Mouse (Mus musculus): ENCODE measurements around the gene Cd101.

Cd101 gene

DNA sequence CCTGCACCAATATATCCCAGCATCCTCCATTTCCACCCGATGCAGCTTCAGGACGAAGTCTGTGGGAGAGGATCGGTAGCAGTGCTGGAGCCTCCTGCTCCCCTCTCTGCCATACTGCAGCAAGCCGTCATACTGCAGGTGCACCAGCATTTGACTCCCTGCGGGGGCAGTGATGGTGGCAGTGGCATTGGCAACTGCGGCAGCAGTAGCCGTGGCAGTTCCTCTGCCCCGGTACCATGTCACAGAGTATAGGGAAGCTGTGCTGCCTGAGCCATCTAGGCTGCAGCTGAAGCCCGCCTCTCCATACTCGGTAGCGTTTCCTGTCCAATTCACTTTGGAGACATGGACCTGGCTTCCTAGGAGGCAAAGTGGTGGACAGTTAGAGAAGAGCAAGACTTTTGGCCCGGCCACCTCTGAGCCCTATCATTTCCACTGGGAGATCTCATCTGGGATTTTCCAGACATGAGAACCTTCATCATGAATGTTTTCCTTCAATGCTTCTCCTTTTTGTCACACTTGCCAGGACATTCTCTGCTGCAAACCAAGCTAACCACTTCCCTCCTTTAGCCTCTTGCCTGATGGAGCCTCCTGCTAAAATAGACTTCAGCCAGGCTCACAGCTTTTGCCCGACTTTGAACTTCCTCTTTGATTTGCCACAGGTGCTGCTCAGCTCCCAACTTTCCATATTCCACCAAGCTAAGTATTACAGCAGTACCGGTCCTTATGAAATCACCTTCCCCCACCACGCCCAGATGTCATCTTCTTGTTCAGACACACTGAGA lies 25.6 kb downstream of the Cd101 start:
- no peak for DNase-seq (ENCODE audit: low spot score)

GRCm38 (mm10) chr3:100999732-101000131 lies 29.6 kb downstream of the Cd101 start:
- DNase-seq (ENCODE audit: low spot score) = no peak

DNA sequence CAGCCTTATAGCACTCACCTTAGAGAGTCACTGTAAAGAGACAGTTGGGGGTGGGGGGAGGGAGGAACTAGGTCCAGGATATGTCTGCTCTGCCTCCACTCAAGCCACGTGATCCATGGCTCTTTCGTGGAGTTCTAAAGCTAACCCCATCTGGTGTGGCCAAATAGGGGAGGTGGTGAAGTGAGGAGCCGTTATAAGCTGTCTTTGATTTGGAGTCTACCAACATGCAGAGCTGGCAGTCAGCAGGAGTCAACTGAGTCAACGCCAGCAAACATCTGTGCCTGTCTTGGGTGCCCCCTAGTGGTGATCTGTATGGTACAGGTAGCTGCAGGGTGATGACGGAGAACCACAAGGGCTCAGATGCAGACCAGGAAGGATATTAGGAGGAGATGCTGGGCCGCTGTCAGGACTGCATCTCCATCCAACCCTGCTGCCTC lies 30.4 kb downstream of the Cd101 start:
- peak; percentile 44 for DNase-seq (ENCODE audit: low spot score)

DNA sequence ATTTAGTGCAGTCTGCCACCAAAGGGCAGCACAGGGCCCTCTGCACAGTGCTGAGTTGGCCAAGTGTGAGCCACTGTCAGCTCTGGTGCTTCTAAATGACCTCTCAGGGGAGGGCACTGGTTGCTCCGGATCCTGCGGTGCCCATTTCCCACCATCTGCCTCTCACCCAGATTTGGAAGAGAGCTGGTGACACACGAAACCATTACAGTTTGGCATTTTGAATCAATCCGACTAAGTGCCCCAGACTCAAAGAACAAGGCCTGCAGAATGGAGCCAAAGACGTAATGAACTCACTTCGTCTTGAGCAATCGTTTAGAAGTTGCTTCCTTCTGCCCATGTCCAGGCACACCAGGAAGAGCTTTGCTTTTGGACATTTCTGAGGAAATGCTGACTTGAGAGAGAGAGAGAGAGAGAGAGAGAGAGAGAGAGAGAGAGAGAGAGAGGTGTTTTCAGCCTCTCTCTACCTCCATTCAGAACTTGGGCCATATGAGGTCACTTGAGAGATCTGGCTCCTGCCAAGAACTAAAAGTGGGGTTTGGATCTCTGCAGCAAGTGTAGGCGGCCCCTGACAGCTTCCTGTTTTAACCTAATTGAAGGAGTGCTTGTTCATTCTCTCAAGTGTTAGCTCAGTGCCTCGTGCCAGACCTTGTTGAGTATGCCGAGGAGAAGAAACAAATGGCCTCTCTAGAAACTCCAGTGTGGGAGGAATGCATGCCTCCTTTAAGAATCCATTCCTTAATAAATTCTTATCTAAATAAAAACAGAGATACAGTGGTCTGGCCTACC lies 31.4 kb downstream of the Cd101 start:
- no peak for DNase-seq (ENCODE audit: low spot score)

GRCm38 (mm10) chr3:100994252-100994651 lies 35.1 kb downstream of the Cd101 start:
- no peak for DNase-seq (ENCODE audit: low spot score)

DNA sequence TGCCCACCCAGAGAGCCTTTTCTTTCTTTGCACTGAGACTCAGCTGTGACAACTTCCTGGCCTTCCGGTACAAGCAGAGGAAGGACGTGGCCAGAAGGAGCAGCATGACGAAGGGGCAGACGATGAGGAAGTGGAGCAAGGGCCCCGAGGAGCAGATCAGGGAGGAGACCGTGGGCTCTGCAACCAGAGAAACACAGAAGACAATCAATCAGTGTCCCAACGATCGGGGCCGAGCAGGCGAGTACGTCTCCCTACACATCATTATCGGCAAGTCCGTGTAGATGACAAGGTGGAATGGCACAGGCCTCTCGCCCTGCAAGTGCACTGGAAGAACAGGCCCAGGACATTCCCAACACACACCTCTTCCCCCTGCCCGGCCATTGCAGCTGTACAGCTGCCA lies 35.6 kb downstream of the Cd101 start:
- no peak for DNase-seq (ENCODE audit: low spot score)

DNA sequence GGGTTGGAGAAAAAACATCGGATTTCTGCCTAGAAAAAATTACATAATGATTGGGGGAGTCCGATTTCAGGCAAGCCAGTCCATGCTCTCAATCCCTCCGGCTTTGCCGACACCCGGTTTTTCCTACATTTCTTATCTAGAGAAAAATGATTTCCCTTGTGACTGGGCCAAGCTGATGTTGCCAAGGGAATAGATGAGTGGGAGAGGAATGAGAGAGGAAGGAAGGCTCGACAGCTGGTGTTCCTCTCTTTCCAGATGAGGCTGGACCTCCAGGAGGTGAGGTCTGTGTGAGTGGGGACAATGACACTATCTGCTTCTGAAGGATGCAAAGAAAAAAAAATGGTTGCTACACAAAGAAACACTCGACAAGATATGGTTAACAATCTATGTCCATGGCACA lies 36.2 kb downstream of the Cd101 start:
- no peak for DNase-seq (ENCODE audit: low spot score)

- DNase-seq (ENCODE audit: low spot score) = no peak
These were observed 39.1 kb downstream of the Cd101 start for GRCm38 (mm10) chr3:100990231-100990630.

- no peak for DNase-seq (ENCODE audit: low spot score)
These were observed 39.9 kb downstream of the Cd101 start for GRCm38 (mm10) chr3:100989417-100989816.

DNA sequence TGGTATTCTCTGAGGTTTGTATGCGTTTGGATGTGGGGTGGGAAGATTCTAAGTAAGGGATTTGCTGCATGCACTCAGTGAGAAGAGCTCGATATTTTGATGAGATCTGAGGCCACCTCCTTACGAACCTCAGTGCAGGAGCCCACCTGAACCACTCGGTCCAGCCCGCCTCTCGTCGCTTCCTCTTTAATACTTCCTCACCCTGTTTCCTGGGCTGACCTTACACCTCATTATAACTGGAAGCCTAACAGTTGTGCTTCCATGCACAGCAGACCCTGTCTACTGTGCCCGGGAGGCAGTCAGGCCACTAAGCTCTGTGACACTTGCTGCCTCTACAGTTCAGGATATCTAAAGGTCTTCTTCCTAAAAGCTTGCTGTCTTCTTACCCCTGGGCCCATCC lies 50.1 kb downstream of the Cd101 start:
- no peak for DNase-seq (ENCODE audit: low spot score)

GRCm38 (mm10) chr3:100973906-100974305 lies 55.5 kb downstream of the Cd101 start:
- no peak for DNase-seq (ENCODE audit: low spot score)

- DNase-seq (ENCODE audit: low spot score) = peak; percentile 95
These were observed 60.0 kb downstream of the Cd101 start, which contains the start of gene Ttf2 for GRCm38 (mm10) chr3:100969176-100969917. Gene Ttf2, minus strand, starts transcription at chr3:100969663.

- no peak for DNase-seq (ENCODE audit: low spot score)
These were observed 65.4 kb downstream of the Cd101 start for GRCm38 (mm10) chr3:100963849-100964542.

DNA sequence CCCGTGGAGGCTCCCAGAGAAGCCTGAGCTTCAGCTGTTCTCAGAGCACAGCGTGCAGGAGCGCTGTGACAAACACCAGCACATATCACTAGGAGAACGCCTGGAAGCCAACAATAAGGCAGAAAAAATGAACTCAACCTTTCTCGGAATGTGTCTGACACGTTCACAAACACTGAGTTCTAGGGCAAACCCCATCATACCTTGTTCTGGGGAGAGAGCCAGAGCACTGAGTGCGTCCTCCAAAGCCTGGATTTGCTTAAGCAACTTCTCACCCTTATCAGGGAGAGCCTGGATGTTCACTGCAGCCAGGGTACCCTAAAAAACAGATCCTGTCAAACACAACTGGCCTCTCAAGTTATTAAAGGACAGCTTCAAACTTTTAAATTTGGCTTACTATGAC lies 67.9 kb downstream of the Cd101 start:
- no peak for DNase-seq (ENCODE audit: low spot score)

DNA sequence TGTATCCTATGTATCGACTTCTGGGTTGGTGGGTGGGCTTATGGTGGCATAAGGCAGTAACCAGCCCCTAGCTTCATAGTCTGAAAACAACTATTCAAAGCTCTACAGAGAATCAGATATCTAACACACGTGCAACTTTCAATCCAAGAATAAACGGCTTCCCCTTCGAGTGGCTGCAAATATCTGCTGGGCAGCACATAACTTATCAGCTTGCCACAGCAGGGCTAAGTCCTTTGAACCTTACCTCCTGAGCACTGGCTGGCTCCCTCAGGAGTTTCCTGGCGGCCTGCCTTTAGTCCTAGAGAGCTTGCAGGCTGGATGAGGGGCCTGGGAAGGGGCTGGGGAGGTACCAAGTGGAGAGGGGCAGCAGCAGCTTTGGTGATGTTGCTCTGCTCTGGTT lies 68.3 kb downstream of the Cd101 start:
- no peak for DNase-seq (ENCODE audit: low spot score)

DNA sequence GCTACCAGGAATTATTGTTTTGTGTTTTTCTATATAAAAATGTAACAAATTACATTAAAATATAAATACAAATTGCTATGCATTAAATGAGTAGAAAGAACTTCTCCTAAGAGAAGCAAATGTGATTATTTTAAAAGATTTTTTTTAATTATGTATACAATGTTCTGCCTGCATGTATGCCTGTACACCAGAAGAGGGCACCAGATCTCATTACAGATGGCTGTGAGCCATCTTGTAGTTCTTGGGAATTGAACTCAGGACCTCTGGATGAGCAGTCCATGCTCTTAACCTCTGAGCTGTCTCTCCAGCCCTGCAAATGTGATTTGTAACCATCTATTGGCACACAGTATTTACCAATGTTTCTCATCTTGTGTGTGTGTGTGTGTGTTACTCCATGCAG lies 74.7 kb downstream of the Cd101 start:
- DNase-seq (ENCODE audit: low spot score) = no peak

DNA sequence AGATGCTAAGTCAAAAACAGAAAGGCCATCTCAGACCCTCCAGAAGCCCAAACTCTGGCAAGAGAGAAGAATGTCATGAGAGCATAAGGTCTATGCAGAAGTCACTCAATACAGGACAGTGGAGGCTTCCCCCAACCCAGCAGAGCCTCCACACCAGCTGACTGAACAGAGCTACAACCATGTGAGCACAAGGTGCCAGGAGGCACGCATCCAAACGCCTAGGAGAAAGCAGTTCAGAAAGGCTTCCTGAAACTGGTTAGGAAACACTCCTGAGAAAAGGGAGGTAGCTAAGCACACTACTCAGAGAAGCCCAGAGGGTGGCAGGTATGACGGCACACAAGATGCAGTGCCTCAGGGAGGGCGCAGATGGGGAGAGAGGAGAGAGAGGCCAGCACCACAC lies 77.8 kb downstream of the Cd101 start:
- DNase-seq (ENCODE audit: low spot score) = no peak

DNA sequence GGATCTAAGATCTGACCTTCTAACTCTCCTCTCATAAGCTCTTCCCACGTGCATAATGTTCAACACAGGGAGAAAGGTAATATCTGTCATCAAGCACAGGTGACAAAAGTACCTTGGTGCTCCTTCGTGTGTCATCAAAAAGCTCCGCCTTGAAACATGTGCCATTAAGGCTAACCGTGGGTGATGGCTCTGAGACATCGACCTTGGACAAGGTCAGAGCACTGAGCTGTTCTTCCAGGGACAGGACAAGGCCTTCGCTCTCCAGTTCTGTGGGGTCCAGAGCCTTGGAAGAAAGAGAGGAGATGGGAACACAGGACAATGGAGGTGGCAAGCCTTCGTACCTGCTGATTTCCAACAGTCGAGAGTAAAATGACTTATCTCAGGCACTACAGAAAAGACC lies 82.1 kb downstream of the Cd101 start:
- DNase-seq (ENCODE audit: low spot score) = no peak
